Mouse (Mus musculus): ENCODE data around the gene Mcu.

DNA sequence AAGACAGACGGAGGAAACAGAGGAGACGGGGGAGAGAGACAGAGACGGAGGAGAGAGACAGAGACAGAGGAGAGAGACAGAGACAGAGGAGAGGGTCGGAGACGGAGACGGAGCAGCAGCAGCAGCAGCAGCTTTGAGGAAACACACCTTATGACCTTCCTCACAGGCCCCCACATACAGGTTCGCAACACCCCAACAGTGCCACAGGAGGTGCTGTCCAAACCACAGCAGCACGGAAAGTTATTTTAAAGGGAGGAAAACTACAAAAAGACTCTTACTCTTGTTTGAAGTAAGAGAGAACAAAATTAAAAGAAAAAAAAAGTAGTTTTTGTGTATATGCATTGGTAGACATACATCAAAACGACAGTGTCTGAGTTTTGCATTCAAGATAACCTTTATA, 27.2 kb upstream of the Mcu start:
- no peak for TF ChIP-seq CTCF (conservative IDR thresholded peaks at IDR 0.05; ENCODE audit: low read length)
- TF ChIP-seq NANOG (IDR thresholded peaks at IDR 0.05; ENCODE audit: borderline replicate concordance, low read length): no peak
- TF ChIP-seq POU5F1 (IDR thresholded peaks at IDR 0.05; ENCODE audit: borderline replicate concordance, low read length): no peak

Measured in E14TG2a.4 (cell line).